Mouse (Mus musculus) adrenal gland, postnatal 4 days (tissue): ENCODE results near the gene Sgk1. TPM values are rescaled to one million over a fixed set of nuclear protein-coding genes. Genes with fewer than 3 reads are reported as not detected.

ENCODE experiments used
- DNase-seq, 2 experiments: peaks; one replicate each; pipeline ENCODE4 v3.0.0; 2021 to 2022; ENCODE audit warnings: low spot score in 2 of 2, mixed read lengths in 2 of 2
- total RNA-seq, 2 experiments: library from RNA; stranded (reverse); gene quantifications; 2 replicates each; pipeline ENCODE4 v1.2.3; 2021

Gene Sgk1
- total RNA-seq, 2 experiments from 2014 or later = 116 to 120 TPM

DNA sequence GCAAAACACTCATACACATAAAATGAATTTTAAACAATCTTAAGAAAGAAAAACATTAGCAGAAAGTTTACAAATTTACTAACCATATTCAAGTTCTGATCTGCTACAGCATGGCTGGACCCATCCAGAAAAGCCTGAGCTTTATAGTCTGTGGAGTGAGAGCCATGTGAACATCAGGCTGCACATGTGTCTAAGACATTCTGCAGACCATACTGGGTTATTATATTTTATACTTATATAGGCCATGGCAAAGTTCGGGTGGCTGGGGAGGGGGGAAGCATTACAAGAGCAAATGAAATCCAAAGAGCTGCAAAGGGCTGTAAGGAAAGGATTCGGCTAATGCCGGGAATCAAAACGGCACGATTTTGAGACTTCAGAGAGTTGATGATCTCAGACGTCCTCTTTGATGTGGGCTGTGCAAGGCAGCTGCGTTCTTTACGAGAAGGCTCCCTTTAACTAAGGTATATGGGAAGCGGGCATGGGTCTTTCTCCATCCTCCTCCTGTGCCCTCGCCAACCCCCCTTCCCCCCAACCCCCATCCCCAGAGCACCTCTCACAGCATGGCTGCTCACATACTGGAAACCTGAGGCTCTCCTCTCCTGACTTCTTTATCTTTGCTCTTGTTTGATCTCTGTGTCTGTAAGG, 29.4 kb downstream of the Sgk1 start:
- no peak for DNase-seq

DNA sequence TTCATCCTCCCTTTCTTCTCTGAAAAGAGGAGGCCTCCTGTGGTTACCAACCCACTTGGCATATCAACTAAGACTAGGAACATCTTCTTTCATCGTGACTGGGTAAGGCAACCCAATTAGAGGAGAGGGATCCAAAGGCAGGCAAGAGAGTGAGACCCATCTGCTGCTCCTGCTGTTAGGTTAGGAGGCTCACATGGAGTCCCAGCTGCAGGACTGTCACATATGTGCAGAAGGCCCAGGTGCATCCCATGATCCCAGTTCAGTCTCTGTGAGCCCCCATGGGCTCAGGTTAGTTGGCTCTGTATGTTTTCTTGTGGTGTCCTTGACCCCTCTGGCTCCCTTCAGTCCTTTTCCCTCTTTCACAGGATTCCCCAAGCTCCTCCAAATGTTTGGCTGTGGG, 32.8 kb downstream of the Sgk1 start:
- no peak for DNase-seq

DNA sequence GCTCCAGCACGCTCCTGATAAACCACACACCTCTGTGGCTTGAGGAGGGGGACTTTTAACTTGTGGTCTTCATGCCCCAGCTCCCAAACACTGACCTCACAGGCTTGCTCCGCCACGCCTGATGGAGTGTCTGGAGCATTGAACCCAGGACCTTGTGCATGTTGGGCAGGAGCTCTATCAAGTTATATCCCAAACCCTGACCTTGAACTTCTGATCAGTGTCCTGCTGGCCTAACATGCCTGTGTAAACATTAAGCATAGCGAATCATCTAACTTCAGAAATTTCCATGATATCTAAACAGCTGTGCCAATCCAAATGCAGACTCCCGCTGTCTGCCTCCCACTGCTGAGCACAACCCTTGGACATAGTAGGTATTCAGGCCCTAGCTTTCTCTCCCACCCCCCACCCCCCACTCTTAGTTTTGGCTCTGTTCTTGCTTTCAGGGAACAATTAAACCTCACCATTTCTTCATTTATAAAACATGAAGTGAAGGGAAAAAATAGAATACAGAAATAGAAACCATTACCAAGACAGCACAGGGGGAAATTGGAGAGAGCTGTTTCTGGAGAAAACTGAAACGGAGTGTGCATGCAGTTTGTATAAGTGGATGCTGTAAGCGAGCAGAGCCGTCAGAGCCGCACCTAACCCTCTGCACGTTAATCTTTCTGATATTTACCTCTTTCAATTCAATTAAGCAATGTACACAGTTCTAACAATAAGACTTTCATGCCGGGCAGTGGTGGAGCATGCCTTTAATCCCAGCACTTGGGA, 34.5 kb downstream of the Sgk1 start:
- DNase-seq = no peak

DNA sequence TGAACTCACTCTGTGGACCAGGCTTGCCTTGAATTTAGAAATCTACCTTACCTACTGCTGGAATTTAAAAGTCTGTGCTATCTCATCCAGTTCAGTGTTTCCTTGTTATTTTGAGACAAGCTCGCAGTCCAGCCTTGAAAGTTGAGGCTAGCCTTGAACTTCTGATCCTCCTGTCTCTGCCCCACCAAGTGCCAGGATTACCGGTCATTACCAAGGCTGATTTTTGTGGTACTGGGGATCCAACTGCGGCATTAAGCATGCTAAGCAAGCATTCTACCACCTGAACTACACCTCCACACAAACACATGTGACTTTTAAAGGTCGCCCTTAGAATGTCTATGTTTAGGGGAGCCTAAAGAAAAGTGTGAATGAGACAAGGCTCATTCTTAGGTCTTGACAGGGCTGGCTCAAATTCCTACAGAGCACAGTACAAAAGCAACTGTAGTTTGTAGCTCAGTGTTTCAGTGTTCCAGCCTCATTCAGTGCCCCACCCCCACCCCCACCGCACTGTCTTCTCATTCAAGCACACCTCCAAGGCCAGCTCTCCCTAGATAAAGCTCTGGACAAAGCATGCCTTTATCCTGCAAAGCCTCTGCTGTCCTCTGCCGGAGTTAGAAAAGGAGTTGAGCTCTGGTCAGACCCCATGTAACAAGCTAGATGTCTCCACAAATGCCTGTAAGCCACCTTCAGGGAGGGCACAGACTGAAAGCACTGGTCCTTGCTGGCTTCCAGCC, 36.2 kb downstream of the Sgk1 start:
- no peak for DNase-seq

DNA sequence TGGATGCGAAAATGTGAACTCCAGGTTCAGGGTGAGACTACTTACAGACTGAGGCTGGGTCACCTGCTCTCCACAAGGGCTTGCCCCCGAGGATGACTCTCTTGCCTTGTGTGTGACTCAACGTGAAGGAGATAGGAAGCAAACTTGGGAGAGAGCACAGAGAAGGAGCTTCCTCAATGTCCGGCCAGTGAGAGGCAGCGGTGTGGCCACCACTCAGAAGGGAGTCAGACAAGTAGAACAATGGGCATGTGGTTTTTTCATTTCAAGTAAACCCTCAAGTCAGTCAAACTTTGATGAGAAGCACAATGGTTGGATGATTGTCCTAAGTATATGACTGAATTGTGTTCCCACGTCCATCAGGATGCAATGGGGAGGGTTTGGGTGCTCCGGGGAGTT, 36.8 kb downstream of the Sgk1 start:
- DNase-seq = no peak

DNA sequence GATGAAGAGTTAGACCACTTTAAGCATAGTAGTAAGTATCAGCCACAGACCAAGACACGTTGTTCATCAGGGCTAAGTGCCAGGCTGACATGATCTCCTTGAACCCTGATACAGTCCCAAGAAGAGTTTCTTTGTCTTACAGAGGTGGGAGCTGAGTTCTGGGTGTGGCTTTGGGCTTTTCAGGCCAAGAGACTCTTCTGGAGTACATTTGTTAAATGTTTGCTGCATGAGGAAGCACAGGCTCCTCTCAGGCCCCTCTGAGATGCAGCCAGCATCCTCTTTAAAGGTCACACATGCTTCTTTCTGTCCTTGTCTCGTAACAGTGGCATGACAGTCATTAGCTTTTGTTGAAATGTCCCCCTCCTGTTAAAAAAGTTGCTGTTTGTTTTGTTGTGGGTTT, 38.6 kb downstream of the Sgk1 start:
- DNase-seq = no peak

DNA sequence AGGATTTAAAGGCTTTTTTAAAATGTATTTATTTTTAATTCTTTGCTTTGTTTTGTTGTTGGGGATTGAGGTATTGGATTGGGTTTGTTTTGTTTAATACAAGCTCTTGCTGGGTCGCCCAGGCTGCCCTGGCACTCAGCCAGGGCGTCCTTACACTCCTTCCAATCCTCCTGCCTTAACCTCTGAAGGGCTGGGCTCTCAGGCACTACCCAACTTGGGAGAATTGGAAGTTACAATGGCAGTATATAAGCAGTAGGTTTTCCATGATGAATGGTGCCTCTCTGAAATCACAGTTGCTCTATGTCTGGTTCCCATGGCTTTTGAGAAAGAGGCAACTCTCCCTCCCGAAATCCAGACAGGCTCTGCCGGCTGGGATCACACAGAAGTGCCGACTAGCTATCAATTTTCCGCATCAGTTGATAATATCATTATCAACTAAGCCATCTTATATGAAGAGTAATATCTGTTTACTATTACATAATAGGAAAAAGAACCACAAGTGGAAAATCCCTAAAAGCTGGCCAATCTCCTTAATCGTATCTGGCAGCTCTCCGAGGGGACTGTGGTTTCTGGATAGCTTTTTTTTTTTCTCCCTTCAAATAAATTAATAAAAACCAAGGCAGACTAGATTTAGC, 40.8 kb downstream of the Sgk1 start:
- no peak for DNase-seq

DNA sequence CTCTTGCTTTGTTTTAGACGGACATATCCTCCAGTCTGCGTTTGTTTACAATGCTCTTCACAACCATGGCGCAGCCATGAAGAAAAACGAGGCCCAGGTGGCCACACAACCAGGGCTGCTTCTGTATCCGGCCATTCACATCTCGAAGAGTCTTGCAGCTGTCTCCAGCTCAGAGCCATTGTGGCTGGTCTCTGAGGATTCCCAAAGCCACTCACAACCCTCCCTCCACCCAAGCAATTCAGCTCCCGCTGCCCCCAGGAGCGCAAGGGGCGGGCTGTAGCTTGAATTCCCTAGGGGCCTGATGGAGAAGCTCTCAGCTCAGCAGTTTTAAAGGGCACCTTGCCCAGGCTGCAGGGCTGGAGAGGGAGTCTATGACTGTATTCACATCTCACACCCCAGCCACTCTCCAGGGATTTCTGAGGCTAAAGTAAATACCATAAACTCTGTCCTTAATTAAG, 41.5 kb downstream of the Sgk1 start:
- DNase-seq = no peak

DNA sequence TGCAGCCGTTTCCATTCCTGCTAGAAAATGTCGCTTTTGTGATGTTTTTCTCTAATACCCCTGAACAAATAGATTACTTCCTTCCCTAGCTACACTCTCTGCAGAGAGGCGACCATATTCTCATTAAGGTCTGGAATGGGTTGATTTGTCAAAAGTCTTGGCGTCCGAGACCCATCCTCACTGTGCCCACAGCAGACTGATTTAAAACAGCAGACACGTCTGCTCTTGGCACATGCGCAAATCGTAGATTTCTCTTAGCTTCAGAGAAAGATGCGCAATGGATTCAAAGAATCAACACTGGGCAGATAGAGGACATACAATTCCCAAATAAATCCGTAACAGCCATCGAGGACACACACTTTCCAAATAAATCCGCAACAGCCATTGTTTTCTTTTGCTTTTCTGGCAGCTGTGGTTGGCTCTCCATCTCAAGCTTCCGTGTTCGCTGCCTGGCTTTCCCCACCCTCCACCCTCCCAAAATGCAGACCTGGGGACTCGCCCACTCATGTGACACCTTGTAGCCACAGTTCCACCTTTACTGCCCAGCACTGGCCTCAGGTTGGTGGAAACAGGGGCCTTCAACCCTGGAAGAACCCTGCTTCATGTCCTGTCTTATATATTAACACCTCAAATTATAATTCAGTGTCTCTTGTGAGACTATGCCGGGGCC, 42.2 kb downstream of the Sgk1 start:
- no peak for DNase-seq

DNA sequence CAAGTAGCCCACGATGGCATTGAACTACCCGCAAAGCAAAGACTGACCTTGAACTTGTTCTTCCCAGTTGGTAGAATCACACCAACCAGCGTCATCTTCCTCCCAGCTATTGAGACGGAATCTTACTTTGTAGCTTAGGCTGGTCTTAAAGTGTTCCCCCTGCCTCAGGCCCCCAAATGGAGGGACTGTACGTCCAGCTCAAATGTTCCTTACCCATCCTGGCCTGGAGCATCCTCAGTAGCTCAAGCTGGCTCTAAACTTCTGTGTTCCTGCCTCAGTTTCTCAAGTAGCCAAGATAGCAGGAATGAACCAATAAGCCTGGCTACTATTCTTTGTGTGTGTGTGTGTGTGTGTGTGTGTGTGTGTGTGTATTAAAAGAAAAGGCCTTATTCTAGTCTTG, 45.0 kb downstream of the Sgk1 start:
- no peak for DNase-seq

DNA sequence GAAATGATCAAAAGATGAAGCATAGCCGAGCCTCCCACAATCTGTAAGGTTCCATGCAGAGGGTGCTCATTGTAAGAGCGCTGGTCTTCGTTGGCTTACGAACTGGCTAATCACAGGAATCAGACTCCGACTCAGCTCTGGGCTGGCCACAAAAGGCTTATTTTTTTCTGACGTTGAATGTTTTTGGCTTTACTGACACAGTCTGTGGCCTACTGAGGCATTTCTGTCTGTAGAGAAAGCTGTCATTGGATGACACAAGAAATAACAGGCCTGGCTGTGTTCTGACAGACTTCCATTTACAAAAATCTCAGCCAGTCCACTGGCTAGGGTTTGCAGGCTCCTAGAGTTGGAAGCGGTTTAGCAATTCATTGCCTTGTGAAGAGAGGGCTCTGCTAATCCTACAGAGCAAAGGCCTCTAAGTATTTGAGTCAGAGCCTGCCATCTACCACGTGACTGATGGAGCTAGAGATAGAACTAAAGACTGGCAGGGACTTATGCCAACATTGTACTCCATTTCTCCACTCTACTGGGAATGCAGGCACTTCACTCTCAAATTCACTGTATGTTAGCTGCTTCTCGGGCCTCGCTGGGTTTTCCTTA, 48.9 kb downstream of the Sgk1 start:
- no peak for DNase-seq

DNA sequence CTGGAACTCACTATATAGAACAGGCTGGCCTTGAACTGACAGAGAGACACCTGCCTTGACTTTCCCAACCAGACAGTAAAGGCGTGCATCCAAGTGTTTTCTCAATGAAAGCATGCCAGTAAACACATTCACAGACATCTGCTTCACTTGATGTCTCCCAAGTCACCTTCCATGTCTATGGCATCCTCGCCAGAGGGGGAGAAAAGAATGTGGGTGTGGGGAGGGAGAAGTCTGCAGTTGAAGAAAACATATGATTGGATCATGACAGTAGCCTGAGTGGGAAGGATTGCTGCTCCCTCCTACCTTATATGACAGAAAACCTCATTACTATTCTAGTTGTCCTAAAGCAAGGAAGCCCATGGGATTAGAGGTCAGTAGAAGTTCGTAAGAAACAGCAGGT, 50.8 kb downstream of the Sgk1 start:
- DNase-seq = no peak

DNA sequence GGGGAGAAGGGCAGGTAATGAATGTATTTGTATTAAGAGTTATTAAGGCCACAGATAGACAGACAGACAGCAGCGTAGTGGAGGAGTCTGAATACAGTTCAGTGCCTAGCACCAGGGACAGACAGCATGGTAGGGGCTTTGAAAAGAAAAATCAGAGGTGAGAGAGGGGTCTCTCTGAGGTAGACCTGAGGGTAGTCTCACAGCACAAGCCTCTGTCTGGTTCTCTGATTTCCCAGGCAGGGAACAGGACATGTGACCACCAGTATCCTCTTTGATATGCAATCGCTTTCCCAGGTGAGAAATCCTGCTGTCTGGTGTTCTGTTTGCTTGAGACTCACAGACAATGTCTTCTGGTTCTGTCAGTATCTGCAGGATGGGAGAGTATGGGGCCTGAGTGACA, 52.8 kb downstream of the Sgk1 start:
- DNase-seq = no peak

DNA sequence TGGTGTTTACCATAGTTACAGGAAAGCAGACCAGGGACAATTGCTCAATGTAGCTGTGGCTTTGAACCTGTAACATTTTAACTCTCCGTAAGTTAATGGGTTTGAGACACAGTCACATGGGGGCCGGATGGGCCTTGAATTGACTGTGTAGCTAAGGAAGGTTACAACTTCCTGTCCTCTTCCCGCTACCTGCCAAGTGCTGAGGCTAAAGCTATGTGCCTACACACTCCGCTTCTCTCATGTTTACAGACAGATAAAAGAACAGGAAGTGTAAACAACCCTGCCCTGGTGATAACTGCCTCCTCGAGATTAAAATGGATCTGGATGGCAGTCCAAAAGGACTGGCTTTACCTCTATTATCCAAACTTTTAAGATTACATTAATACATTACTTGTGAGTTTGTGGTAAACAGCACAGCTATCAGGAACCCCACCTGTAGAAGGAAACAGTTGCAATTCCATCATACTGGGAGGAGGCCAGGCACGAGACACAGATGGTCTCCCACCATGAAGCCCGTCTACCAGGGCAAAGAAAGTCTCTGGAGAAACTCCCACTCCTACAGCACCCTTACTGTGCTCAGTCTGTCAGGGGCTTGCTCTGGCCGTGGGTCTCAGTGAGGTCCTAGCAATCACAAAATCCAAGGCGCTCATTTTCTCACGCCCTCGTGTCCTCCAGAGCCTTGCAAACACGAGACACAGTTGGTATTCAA, 54.7 kb downstream of the Sgk1 start:
- no peak for DNase-seq

DNA sequence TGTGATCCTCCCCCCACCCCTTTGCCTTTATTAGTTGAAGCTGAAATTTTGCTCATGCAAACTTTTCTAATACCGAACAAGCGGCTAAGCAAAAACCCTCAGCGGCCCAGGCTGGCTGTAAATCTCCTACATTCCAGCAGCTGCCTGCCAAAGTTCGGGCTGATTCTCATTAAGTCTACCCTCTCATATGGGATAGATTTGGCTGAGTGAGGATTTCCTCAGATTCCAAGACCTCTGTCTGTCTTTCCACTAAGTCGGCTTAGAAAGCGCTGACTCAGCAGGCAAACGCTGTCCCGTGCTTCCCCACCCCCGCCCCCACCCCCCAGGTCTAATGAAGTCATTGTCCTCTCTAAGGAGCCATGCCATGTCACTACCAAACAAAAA, 55.2 kb downstream of the Sgk1 start:
- no peak for DNase-seq

DNA sequence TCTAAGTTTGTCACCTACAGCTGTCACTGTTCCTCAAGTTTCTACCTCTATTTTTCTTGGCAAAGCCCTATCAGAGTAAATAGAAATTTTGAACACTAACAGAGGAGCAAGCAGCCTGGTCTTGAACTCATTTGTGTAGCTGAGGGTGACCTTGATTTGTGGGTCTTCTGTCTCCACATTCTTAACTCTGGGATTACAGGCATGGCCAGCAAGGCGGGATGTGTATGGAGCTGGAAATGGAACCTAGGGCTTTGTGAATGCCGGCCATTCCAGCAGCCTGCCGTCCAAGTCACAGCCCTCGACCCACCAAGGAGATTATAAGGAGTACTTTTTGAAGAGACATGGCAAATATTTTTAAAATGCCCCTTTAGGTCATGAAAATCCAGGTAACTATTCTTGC, 56.2 kb downstream of the Sgk1 start:
- DNase-seq = no peak

DNA sequence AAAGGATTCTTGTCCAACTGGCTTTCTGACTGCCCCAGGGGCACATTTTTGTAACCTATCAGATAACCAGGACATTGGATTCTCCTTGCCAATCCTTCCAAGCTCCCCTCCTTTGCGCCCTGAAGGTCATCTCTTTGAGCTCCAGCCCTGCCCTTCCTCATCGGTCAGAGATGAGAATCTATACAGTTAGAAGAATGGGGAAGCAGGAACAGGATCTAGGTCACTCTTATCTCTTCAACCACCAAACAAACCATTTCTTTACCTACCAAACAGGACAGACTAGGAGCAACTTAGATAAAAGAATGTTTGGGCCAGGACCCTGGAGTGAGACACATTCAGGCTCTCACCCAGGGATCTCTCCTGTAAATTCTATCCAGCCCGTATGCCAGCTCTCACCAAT, 59.3 kb downstream of the Sgk1 start:
- no peak for DNase-seq

DNA sequence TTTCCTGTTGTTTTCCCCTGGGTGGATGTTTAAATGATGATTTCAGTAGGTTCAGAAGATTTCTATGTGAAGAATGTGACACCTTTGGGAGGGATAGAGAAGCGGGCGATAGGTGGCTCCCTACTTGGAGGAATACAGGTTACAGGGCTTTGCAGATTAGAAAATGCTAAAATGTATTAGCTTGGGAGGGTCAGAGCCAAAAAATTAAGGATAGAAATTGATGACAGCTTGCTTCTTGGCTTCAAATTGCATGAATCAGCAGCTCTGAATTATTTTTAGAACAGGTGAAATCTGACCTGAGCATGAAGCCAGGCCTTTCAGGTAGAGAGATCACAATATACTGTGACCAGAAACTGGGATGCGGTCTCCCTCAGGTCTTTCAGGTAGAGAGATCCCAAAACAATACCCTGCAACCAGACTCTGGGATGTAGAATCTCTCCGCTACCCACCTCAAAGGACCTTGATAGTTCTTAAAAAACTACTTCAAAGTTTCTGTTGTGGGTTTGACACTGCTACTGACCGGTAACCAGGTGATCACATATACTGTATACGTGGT, 61.2 kb downstream of the Sgk1 start:
- no peak for DNase-seq

DNA sequence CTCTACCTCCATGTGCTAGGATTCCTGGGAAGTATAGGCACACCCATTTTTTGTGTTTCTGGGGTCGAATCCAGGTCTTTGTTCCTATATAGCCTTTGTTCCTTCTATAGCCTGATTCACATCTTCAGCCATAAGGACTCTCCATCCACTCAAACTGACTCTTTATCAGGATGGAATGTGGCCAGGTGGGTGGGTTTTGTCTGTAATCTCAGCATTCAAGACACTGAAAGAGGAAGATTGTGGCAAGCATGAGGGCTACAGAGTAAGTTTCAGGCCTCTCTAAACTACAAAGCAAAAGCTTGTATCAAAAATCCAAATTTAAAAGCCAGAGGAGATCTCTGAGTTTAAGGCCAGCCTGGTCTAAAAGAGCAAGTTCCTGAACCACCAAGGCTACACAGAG, 63.2 kb downstream of the Sgk1 start:
- no peak for DNase-seq

DNA sequence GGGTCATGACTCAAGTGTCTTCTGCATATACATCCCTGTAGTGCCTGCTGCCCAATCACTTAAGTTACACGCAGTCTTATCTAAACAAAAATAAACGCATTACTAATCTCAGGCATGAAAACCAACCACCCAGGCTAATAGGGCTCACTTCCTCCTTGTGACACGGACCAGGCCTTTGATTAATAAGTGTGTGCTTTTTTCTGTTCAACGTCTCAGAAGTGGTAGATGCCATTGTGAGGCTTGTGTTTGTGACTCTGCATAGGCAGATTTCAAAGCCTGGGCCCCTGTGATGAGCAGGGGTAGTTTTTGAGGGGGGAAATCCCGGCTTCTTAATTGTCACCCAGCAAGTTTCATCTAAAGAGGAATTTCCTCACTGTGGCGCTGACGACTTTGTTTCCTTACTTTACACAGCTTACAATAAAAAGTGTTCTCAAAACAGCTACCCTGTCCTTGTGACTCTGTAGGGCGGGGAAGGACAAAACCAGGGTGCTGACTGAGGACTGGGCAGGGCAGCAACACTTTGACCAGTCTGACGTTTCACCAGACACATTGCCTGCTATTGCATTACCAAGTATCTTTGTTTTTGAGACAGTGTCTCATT, 64.9 kb downstream of the Sgk1 start:
- DNase-seq = no peak
